Mouse (Mus musculus): ENCODE measurements around the gene Col4a6. TPM values are rescaled to one million over a fixed set of nuclear protein-coding genes. Genes with fewer than 3 reads are reported as not detected.
A peak's percentile ranks its signal among the peaks of the same experiment; 100 is the strongest.

The Col4a6 gene
- total RNA-seq, 2 experiments from 2014 or later: not detected

GRCm38 (mm10) chrX:141265986-141266385 lies 207.9 kb downstream of the Col4a6 start:
- no peak for ATAC-seq (ENCODE audit: poor library complexity, severe bottlenecking)

GRCm38 (mm10) chrX:141249636-141250035 lies 224.2 kb downstream of the Col4a6 start:
- ATAC-seq (ENCODE audit: poor library complexity, severe bottlenecking): peak; percentile 99

- no peak for ATAC-seq (ENCODE audit: poor library complexity, severe bottlenecking)
These were observed 237.1 kb downstream of the Col4a6 start for GRCm38 (mm10) chrX:141236564-141237333.

- peak; percentile 45; the same call in 1 of the 2 replicates for ATAC-seq (ENCODE audit: poor library complexity, severe bottlenecking)
These were observed 245.7 kb downstream of the Col4a6 start for GRCm38 (mm10) chrX:141228169-141228568.

GRCm38 (mm10) chrX:141212802-141213201 lies 261.1 kb downstream of the Col4a6 start:
- no peak for ATAC-seq (ENCODE audit: poor library complexity, severe bottlenecking)

- no peak for ATAC-seq (ENCODE audit: poor library complexity, severe bottlenecking)
These were observed 274.9 kb downstream of the Col4a6 start for GRCm38 (mm10) chrX:141198993-141199392.

GRCm38 (mm10) chrX:141195036-141195435 lies 278.8 kb downstream of the Col4a6 start:
- ATAC-seq (ENCODE audit: poor library complexity, severe bottlenecking): no peak

- ATAC-seq (ENCODE audit: poor library complexity, severe bottlenecking): 0 out of 2 replicates have a peak, but pooled peaks have one; percentile 40
These were observed 298.5 kb downstream of the Col4a6 start for GRCm38 (mm10) chrX:141175353-141175752.

- peak; percentile 67 for ATAC-seq (ENCODE audit: poor library complexity, severe bottlenecking)
These were observed 308.8 kb downstream of the Col4a6 start for GRCm38 (mm10) chrX:141165067-141165466.

- ATAC-seq (ENCODE audit: poor library complexity, severe bottlenecking): no peak
These were observed 313.5 kb downstream of the Col4a6 start for GRCm38 (mm10) chrX:141160371-141160770.

GRCm38 (mm10) chrX:141158160-141158559 lies 315.7 kb downstream of the Col4a6 start:
- peak; percentile 39; the same call in 1 of the 2 replicates for ATAC-seq (ENCODE audit: poor library complexity, severe bottlenecking)

GRCm38 (mm10) chrX:141157626-141158025 lies 316.2 kb downstream of the Col4a6 start:
- no peak for ATAC-seq (ENCODE audit: poor library complexity, severe bottlenecking)

GRCm38 (mm10) chrX:141156696-141157095 lies 317.2 kb downstream of the Col4a6 start:
- ATAC-seq (ENCODE audit: poor library complexity, severe bottlenecking): peak; percentile 87

- no peak for ATAC-seq (ENCODE audit: poor library complexity, severe bottlenecking)
These were observed 322.7 kb downstream of the Col4a6 start for GRCm38 (mm10) chrX:141151182-141151581.

- no peak for ATAC-seq (ENCODE audit: poor library complexity, severe bottlenecking)
These were observed 323.6 kb downstream of the Col4a6 start for GRCm38 (mm10) chrX:141150290-141150689.

- peak; percentile 83 for ATAC-seq (ENCODE audit: poor library complexity, severe bottlenecking)
These were observed 324.2 kb downstream of the Col4a6 start for GRCm38 (mm10) chrX:141149705-141150104.

Other genes with a start within 250 kb of the Col4a6 start
- not detected in 2 replicates for gene Col4a5, start 1.3 kb upstream of the Col4a6 start, total RNA-seq (2015)
- under 0.01 TPM in 1 of 2 replicates, not detected in the other for gene Col4a5, start 1.3 kb upstream of the Col4a6 start, total RNA-seq (2017)